Mouse (Mus musculus) heart, postnatal 25 days (tissue): Measurements from ENCODE around the gene Cstf1. TPM values are rescaled to one million over a fixed set of nuclear protein-coding genes. Genes with fewer than 3 reads are reported as not detected.

Source experiments
- DNase-seq: peaks from one replicate; pipeline ENCODE4 v3.0.0; 2022; ENCODE audit warnings: low spot score
- intact Hi-C: fragments of 180-260 bp; cut with DNase I; formaldehyde crosslinking; loops from one replicate; pipeline ENCODE4 v1.15.1; 2025
- total RNA-seq, 2 experiments: library from RNA; stranded (reverse); gene quantifications; 2 replicates each; pipeline ENCODE4 v1.2.3; 2021

The Cstf1 gene
- total RNA-seq, 2 experiments from 2014 or later: 15.7 to 16.8 TPM

DNA sequence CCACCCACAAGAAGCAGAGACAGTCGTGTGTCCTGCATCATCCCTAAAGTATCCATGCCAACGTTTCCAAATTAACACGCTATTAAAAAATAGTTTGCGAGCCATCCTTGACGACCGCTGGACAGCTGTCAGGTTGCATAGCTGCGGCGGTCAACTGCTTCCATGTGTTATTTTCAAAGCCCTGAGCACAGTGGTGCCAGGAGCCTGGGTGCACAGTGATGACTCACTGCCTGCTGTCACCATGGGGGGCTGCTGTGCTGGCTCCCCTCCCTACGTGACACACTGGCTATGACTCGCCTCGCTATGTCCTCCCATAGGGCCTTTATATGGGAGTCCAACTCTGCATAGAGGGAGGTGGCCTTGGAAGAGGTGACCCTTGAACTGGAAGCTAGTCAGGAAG, 40.6 kb downstream of the Cstf1 start:
- no peak for DNase-seq
- intact Hi-C loops: no loop called here

DNA sequence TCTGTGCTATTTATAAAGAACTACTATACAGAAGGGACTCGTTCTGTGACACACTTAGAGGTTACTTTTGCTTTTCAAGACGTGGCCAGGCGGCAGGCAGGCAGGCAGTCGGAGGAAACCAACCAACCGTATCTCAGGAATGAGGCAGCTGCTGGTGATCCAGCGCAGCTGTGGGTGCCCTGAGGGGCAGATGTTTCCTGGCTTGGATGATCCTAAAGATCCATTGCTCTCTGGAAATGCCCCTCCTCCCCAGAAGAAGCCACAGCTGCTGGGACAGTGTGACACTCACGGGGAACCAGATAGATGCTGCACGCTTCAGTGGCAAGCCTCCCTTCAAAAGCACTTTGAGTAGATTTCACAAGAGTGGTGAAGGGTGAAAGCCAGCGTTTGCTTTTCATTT, 42.0 kb downstream of the Cstf1 start:
- DNase-seq: no peak

DNA sequence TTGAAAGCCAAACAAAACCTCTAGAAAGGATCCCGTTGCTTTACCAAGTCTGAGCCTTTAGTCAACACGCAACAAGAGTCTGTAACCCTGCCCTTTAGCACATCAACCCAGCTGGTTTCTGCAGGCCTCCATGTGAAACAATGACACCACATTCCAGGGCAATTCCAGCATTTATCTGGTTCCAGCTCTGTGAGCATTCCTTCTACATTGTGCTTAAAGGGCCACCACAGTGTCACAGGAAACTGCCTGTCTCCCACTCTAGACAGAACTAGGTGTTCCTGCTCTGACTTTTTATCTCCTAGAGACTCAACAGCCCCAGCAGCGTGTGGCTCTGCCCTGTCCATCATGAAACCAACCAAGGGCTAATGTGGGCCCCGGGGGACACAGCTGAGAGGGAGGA, 42.8 kb downstream of the Cstf1 start:
- DNase-seq: no peak
- intact Hi-C loops: no loop called here

More for the DNA sequence above, 42.0 kb downstream of the Cstf1 start:
- intact Hi-C loops: no loop called here

DNA sequence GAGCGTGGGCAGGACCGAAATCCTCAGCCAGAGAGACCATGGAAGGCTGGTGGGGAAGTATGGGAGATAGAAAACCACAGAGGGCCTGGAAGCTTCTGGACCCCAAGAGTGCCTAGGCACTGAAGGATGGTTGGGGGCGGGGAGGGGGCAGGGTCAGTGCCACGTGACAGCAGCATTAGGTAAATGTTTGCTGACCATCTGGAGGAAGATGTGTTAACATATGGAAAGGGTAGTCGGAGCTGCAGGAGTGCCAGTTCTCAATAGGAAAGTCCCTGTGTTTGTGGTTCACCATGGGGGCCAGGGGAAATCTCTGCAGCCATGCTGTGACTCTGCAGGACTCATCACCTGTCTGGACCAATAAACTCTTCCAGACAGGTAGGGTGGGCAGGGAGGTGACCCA, 43.4 kb downstream of the Cstf1 start:
- no peak for DNase-seq
- intact Hi-C loops: no loop called here

DNA sequence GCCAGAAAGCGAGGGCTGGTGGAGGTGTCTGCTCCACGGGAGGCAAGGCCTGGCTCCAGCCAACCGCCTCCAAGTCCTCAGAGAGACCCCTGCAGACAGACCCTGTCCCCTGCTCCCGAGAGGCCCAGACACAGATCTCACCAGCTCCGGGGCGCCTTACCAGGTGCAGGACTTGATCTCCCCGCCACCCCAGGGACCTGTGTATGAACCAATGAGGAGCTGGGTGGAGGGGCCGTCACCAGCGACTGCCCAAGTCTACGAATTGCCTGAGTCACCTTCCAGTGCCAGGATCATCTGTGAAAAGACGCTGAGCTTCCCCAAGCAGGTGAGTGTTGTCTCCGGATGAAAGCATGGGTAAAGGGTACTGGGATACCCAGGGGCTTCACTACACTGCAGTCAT, 45.7 kb downstream of the Cstf1 start:
- intact Hi-C loops: no loop called here
- DNase-seq: no peak

DNA sequence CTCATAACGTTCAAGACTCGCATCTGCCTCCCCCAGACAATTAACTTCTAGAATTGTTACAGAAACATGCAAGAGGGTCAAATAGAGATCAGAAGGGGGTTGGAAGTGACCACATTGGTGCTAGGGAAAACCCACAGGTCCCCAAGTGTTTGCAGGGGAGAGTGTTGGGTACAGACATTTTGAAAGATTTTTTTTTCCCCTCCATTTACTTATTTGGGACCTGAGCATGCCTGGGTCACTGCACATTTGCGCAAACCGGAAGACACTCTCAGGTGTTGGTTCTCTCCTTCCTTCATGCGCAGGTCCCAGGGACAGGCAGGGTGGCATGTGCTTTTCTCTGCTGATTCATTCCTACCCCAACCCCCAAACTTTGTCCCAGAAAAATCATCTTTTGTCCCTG, 46.4 kb downstream of the Cstf1 start:
- intact Hi-C loops: no loop called here
- DNase-seq: no peak

DNA sequence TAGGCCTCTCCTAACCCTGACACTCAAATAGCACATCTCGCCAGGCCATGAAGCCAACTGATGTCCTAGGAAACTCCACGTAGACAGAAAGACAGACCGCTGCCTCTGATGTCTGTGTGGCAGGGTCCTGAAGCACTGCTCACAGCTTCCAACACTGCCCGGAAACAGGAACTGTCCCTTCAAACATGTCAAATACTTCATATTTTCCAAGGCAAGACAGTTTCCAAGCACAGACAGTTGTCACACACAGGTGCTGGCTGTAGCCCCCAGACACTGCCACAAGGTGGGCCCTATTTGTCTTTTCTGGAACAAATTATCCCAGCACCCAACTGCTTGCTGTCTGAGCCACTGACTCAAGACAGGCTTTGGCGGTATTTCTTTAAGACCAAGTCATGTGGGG, 47.7 kb downstream of the Cstf1 start:
- no peak for DNase-seq
- intact Hi-C loops: no loop called here

DNA sequence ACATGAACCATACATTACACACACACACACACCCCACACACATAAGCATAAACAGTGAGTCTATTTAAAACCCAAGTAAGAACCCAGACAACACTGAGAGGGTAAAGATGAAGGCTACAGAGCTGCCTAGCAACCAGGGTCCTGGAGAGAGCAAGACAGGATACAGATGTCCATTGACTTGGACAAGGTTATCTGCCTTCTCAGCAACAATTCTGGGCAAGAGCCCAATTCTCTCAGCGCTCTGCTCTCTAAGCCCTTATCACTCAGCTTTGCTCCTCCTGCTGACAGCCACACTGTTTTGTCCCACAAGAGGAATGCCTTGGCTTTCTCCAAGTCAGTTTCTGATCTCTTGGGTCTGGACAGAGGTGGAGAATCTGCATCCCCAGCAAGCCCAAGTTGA, 60.1 kb downstream of the Cstf1 start:
- intact Hi-C loops: no loop called here
- no peak for DNase-seq

Other genes starting within 250 kb of the Cstf1 start
- gene Mc3r, start 122.2 kb upstream of the Cstf1 start, total RNA-seq: not detected
- 1 to 10 TPM; 6.1 to 6.5 TPM for gene Fam210b, start 25.1 kb upstream of the Cstf1 start, total RNA-seq
- gene Aurka, start 146 bp upstream of the Cstf1 start, total RNA-seq: under 1 TPM; 0.83 to 0.89 TPM
- under 1 TPM; 0.45 to 0.47 TPM for gene Cass4, start 23.1 kb downstream of the Cstf1 start, total RNA-seq
- gene Rtf2, start 69.9 kb downstream of the Cstf1 start, total RNA-seq: 10 to 100 TPM; 28.0 to 28.5 TPM
- gene Gcnt7, start 87.9 kb downstream of the Cstf1 start, total RNA-seq: not detected
- not detected for gene Fam209, start 101.8 kb downstream of the Cstf1 start, total RNA-seq
- not detected for gene Tfap2c, start 178.9 kb downstream of the Cstf1 start, total RNA-seq